Mouse (Mus musculus): ENCODE results near the gene Zeb2.

- TF ChIP-seq POLR2A (IDR thresholded peaks at IDR 0.05; ENCODE audit: low read depth, low read length) (no peak), CTCF (IDR thresholded peaks at IDR 0.05; ENCODE audit: borderline replicate concordance, insufficient read depth, low read length) (no peak)
Measured at GRCm38 (mm10) chr2:45087208-45087607, 30.0 kb downstream of the Zeb2 start.

Measured in embryonic fibroblast, embryonic 13.5 days (primary cell).